Mouse (Mus musculus) skeletal muscle tissue, adult 2 months (tissue): ENCODE measurements at regions not wholly inside any gene's neighbourhood (a gene's known extent, or its start where the extent isn't known, plus 50 kb on each side); places are given as distances from the start of the nearest gene placed in this dataset.
"Not testable (repeated sequence)": the region's sequence is repeated elsewhere in the genome, so short reads cannot be mapped to it uniquely, and the experiment has no call there.

ENCODE experiments used
- DNase-seq: peaks from one replicate; pipeline ENCODE4 v3.0.0-alpha.2; 2012; ENCODE audit warnings: low read depth, low spot score

- not testable (repeated sequence) for DNase-seq
Measured at GRCm38 (mm10) chr12:117327086-117327485, 189.2 kb upstream of the Rapgef5 start.

GRCm38 (mm10) chr12:117330418-117330817, 185.9 kb upstream of the Rapgef5 start:
- no peak for DNase-seq

GRCm38 (mm10) chr12:117336856-117337255, 179.4 kb upstream of the Rapgef5 start:
- DNase-seq, result no peak

- DNase-seq, result no peak
Measured at GRCm38 (mm10) chr12:117342321-117342720, 174.0 kb upstream of the Rapgef5 start.

GRCm38 (mm10) chr12:117343121-117343520, 173.2 kb upstream of the Rapgef5 start:
- DNase-seq, result no peak

GRCm38 (mm10) chr12:117343605-117344004, 172.7 kb upstream of the Rapgef5 start:
- DNase-seq, result not testable (repeated sequence)

- DNase-seq, result no peak
Measured at GRCm38 (mm10) chr12:117344266-117345087, 171.8 kb upstream of the Rapgef5 start.

- DNase-seq, result no peak
Measured at GRCm38 (mm10) chr12:117345088-117345977, 170.9 kb upstream of the Rapgef5 start.

GRCm38 (mm10) chr12:117346091-117346490, 170.2 kb upstream of the Rapgef5 start:
- no peak for DNase-seq

- DNase-seq, result no peak
Measured at GRCm38 (mm10) chr12:117347135-117347534, 169.1 kb upstream of the Rapgef5 start.

GRCm38 (mm10) chr12:117348516-117348915, 167.8 kb upstream of the Rapgef5 start:
- DNase-seq, result no peak

- no peak for DNase-seq
Measured at GRCm38 (mm10) chr12:117351900-117352299, 164.4 kb upstream of the Rapgef5 start.

GRCm38 (mm10) chr12:117352511-117352910, 163.8 kb upstream of the Rapgef5 start:
- DNase-seq, result no peak

- DNase-seq, result no peak
Measured at GRCm38 (mm10) chr12:117352938-117353337, 163.3 kb upstream of the Rapgef5 start.

GRCm38 (mm10) chr12:117357811-117358210, 158.5 kb upstream of the Rapgef5 start:
- no peak for DNase-seq

GRCm38 (mm10) chr12:117358891-117359290, 157.4 kb upstream of the Rapgef5 start:
- no peak for DNase-seq

GRCm38 (mm10) chr12:117360215-117360614, 156.1 kb upstream of the Rapgef5 start:
- no peak for DNase-seq

GRCm38 (mm10) chr12:117361826-117362225, 154.5 kb upstream of the Rapgef5 start:
- no peak for DNase-seq

GRCm38 (mm10) chr12:117363457-117363856, 152.8 kb upstream of the Rapgef5 start:
- not testable (repeated sequence) for DNase-seq

- no peak for DNase-seq
Measured at GRCm38 (mm10) chr12:117365181-117365580, 151.1 kb upstream of the Rapgef5 start.

GRCm38 (mm10) chr12:117365876-117366275, 150.4 kb upstream of the Rapgef5 start:
- DNase-seq, result no peak

GRCm38 (mm10) chr12:117378297-117378887, 137.9 kb upstream of the Rapgef5 start:
- DNase-seq, result no peak
